8 mouse cellular contexts compared by ENCODE assay signal in the genomic region with DNA sequence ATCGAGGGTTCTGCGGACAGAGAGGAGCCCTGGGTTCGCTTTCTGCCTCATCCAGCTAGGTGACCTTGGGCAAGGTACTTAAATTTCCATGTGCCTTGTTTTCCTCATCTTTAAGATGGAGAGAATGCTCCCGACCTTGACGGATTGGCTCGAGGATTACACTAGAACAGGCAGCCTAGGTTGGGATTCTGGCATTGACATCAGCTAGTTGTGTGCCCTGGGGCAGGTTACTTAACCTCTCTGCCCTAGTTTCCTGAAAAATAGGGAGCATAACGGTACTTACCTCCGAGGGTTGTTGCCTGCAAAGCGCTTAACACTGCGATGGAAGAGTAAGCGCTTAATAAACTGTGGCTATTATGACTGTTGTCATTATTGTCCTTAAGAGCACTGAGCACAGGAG. TPM values are rescaled to one million over a fixed set of nuclear protein-coding genes. Genes with fewer than 3 reads are reported as not detected.
DNase-seq lines count a peak whose midpoint lies in the region; ATAC-seq and TF ChIP-seq lines count a peak whose summit lies in the region.

No protein-coding gene starts in this region.

- H3K4me1 ChIP-seq in cortical plate, adult 2 months (ENCODE audit: control insufficient read depth, insufficient read depth, low read length): 0 out of 2 replicates have a peak, but pooled peaks cover 2% of the 10 kb centered on the region
- H3K4me1 ChIP-seq in hindbrain, embryonic 14.5 days (replicated peaks; ENCODE audit: control insufficient read depth, insufficient read depth, low read length): peaks cover 15% of the 10 kb centered on the region; the same call in 1 of the 2 replicates
- no peaks in the 10 kb centered on the region for H3K4me1 ChIP-seq in midbrain, postnatal 0 days (ENCODE audit: insufficient read depth, low read length)

- TF ChIP-seq CTCF in left cerebral cortex, adult 2 months (IDR thresholded peaks at IDR 0.05): no peak
- TF ChIP-seq CTCF in cortical plate, adult 2 months (IDR thresholded peaks at IDR 0.05; ENCODE audit: extremely low read depth, insufficient read depth, low read length): no peak
- TF ChIP-seq CTCF in midbrain, postnatal 0 days (IDR thresholded peaks at IDR 0.05): no peak

- H3K36me3 ChIP-seq in hindbrain, embryonic 14.5 days (replicated peaks; ENCODE audit: control insufficient read depth, insufficient read depth): no peaks in the 10 kb centered on the region
- no peaks in the 10 kb centered on the region for H3K36me3 ChIP-seq in midbrain, postnatal 0 days (ENCODE audit: insufficient read depth, low read length)

- ATAC-seq in hindbrain, embryonic 14.5 days (ENCODE audit: low FRiP score): no peak
- ATAC-seq in midbrain, postnatal 0 days (ENCODE audit: low FRiP score): no peak

- H3K4me2 ChIP-seq in hindbrain, embryonic 14.5 days (replicated peaks): peak overlapping the region; percentile 95
- H3K4me2 ChIP-seq in midbrain, postnatal 0 days (ENCODE audit: low read depth, low read length, poor library complexity, severe bottlenecking): peak overlapping the region; percentile 74

- peak overlapping the region; percentile 95 for H3K9ac ChIP-seq in hindbrain, embryonic 14.5 days
- H3K9ac ChIP-seq in midbrain, postnatal 0 days (replicated peaks; ENCODE audit: low read length, poor library complexity, severe bottlenecking): peak overlapping the region; percentile 93

- no peak for TF ChIP-seq POLR2A in cortical plate, adult 2 months (IDR thresholded peaks at IDR 0.05; ENCODE audit: extremely low read depth, insufficient read depth, low read length)

- peak overlapping the region; percentile 71 for H3K4me3 ChIP-seq in left cerebral cortex, adult 2 months
- H3K4me3 ChIP-seq in cortical plate, adult 2 months (ENCODE audit: insufficient read depth, low read length): peak overlapping the region; percentile 51
- H3K4me3 ChIP-seq in hindbrain, embryonic 14.5 days (replicated peaks; ENCODE audit: low read length): peak overlapping the region; percentile 75
- peak overlapping the region; percentile 76 for H3K4me3 ChIP-seq in midbrain, postnatal 0 days (ENCODE audit: low read depth, low read length)

- 1% methylated on average over 11 of the region's 11 CpGs for WGBS in hindbrain, embryonic 14.5 days
- WGBS in midbrain, postnatal 0 days: 2% methylated on average over 11 of the region's 11 CpGs

- peaks cover 39% of the 10 kb centered on the region for H3K27me3 ChIP-seq in hindbrain, embryonic 14.5 days (ENCODE audit: control insufficient read depth, insufficient read depth, low read length)
- no peaks in the 10 kb centered on the region for H3K27me3 ChIP-seq in midbrain, postnatal 0 days (ENCODE audit: insufficient read depth, low read length)

- H3K27ac ChIP-seq in left cerebral cortex, adult 2 months: peak overlapping the region; percentile 97
- H3K27ac ChIP-seq in cortical plate, adult 2 months (ENCODE audit: insufficient read depth, low read length): peak overlapping the region; percentile 86
- H3K27ac ChIP-seq in hindbrain, embryonic 14.5 days: peak overlapping the region; percentile 91
- peak overlapping the region; percentile 95 for H3K27ac ChIP-seq in midbrain, postnatal 0 days (ENCODE audit: low read depth, low read length)

- intact Hi-C loops in left cerebral cortex, adult 2 months (cut with DNase I): loop anchor here (1.0 to 10.0 kb wide), 6 partner anchors 52 to 284 kb away; a partner anchor contains a TSS
- intact Hi-C loops in left cerebral cortex, postnatal 36 days (cut with DNase I): loop anchor here (1.0 to 10.0 kb wide), 6 partner anchors 52 to 376 kb away; a partner anchor contains a TSS
- intact Hi-C loops in left cerebral cortex, postnatal 4 days (cut with DNase I): loop anchor here (2.0 to 5.0 kb wide), 2 partner anchors 72 to 124 kb away; no protein-coding TSS in a partner anchor

- no peak for DNase-seq in left cerebral cortex, adult 2 months (ENCODE audit: extremely low spot score in 1 of 2, low spot score in 2 of 2)
- no peak for DNase-seq in left cerebral cortex, postnatal 36 days (ENCODE audit: low spot score in 2 of 2)
- DNase-seq in hindbrain, embryonic 14.5 days (ENCODE audit: low spot score): peak; percentile 58
- peak; percentile 22 for DNase-seq in midbrain, postnatal 0 days (ENCODE audit: low spot score)
- DNase-seq in left cerebral cortex, postnatal 4 days: no peak
- DNase-seq in ovary, postnatal 36 days (ENCODE audit: low spot score): no peak
- DNase-seq in lung, postnatal 4 days: no peak

- H3K9me3 ChIP-seq in hindbrain, embryonic 14.5 days (ENCODE audit: control insufficient read depth, low read length): no peaks in the 10 kb centered on the region
- no peaks in the 10 kb centered on the region for H3K9me3 ChIP-seq in midbrain, postnatal 0 days (ENCODE audit: low read length)

RNA-seq across cellular contexts. Expression of a gene that starts 34.0 kb away (rescaled TPM):
- 100 to 1,000 TPM; 124 to 153 TPM for total RNA-seq in left cerebral cortex, adult 2 months (2021)
- total RNA-seq in left cerebral cortex, postnatal 36 days (2021): 100 to 1,000 TPM in 1 of 2 experiments, 10 to 100 TPM in 1; 97.1 to 126 TPM
- polyA plus RNA-seq in cortical plate, adult 2 months (2012; rRNA removed): 47.1 and 48.4 TPM in 2 replicates
- polyA plus RNA-seq in hindbrain, embryonic 14.5 days (2014; fragmentation: Nextera tagmentation; extraction: Ambion mirVana): 29.6 and 32.2 TPM in 2 replicates
- 41.3 and 117 TPM in 2 replicates for total RNA-seq in midbrain, postnatal 0 days (2014; rRNA removed)
- 24.1 and 31.7 TPM in 2 replicates for polyA plus RNA-seq in midbrain, postnatal 0 days (2015; fragmentation: Nextera tagmentation; extraction: Ambion mirVana)
- total RNA-seq in left cerebral cortex, postnatal 4 days (2021): 100 to 1,000 TPM in 1 of 2 experiments, 10 to 100 TPM in 1; 95.7 to 102 TPM

RNA-seq across cellular contexts. Expression of a gene that starts 34.6 kb away (rescaled TPM):
- total RNA-seq in left cerebral cortex, adult 2 months (2021): 1 to 10 TPM; 2.3 TPM
- total RNA-seq in left cerebral cortex, postnatal 36 days (2021): 1 to 10 TPM; 2.6 to 2.8 TPM
- 0.74 and 0.98 TPM in 2 replicates for polyA plus RNA-seq in cortical plate, adult 2 months (2012; rRNA removed)
- polyA plus RNA-seq in hindbrain, embryonic 14.5 days (2014; fragmentation: Nextera tagmentation; extraction: Ambion mirVana): 3.5 and 3.6 TPM in 2 replicates
- 3.2 TPM in 2 replicates for total RNA-seq in midbrain, postnatal 0 days (2014; rRNA removed)
- polyA plus RNA-seq in midbrain, postnatal 0 days (2015; fragmentation: Nextera tagmentation; extraction: Ambion mirVana): 2.7 and 3.8 TPM in 2 replicates
- 10 to 100 TPM; 10.3 to 12.4 TPM for total RNA-seq in left cerebral cortex, postnatal 4 days (2021)

Comparison
In these comparisons a context has a peak if more than half of its experiments do, and no peak if none do; other contexts are left out.
1. DNase-seq: peak in hindbrain, embryonic 14.5 days (single experiment) and midbrain, postnatal 0 days (single experiment); none in left cerebral cortex, adult 2 months (0 of 2), left cerebral cortex, postnatal 36 days (0 of 2), left cerebral cortex, postnatal 4 days (single experiment), ovary, postnatal 36 days (single experiment) and lung, postnatal 4 days (0 of 2).
2. Peak in every context shown above with its lines, with median percentiles within 50 percentile points of each other: H3K27ac ChIP-seq and H3K4me3 ChIP-seq.